ENCODE assay signal across 9 mouse cellular contexts in genomic region chr14:36584065-36584635, GRCm38 (mm10).
DNase-seq lines count a peak whose midpoint lies in the region; ATAC-seq and TF ChIP-seq lines count a peak whose summit lies in the region.
"Had no signal": no experiment of that assay in that cellular context is flagged by ENCODE, and none has a peak within 500 bp of the region (broad histone marks: within the 10 kb centered on the region; RNA-seq: fewer than 3 reads in every experiment).

No protein-coding gene starts in this region.

- H3K4me2 ChIP-seq in forebrain, embryonic 13.5 days = no peak overlapping the region
- H3K4me2 ChIP-seq in forebrain, embryonic 16.5 days (ENCODE audit: low read length) = no peak overlapping the region
- no peak overlapping the region for H3K4me2 ChIP-seq in kidney, postnatal 0 days (ENCODE audit: low read length)
- H3K4me2 ChIP-seq in midbrain, postnatal 0 days (ENCODE audit: low read depth, low read length, poor library complexity, severe bottlenecking) = no peak overlapping the region

- no peaks in the 10 kb centered on the region for H3K4me1 ChIP-seq in forebrain, embryonic 13.5 days
- no peaks in the 10 kb centered on the region for H3K4me1 ChIP-seq in forebrain, embryonic 16.5 days (replicated peaks; ENCODE audit: control insufficient read depth, insufficient read depth, low read length)
- H3K4me1 ChIP-seq in kidney, postnatal 0 days (replicated peaks; ENCODE audit: insufficient read depth, low read length) = no peaks in the 10 kb centered on the region
- no peaks in the 10 kb centered on the region; the same call in 1 of the 2 replicates for H3K4me1 ChIP-seq in midbrain, postnatal 0 days (ENCODE audit: insufficient read depth, low read length)

- H3K36me3 ChIP-seq in forebrain, embryonic 13.5 days (ENCODE audit: poor library complexity, severe bottlenecking) = no peaks in the 10 kb centered on the region
- H3K36me3 ChIP-seq in forebrain, embryonic 16.5 days (ENCODE audit: control insufficient read depth, insufficient read depth) = no peaks in the 10 kb centered on the region
- H3K36me3 ChIP-seq in kidney, postnatal 0 days (ENCODE audit: insufficient read depth, low read length) = no peaks in the 10 kb centered on the region
- no peaks in the 10 kb centered on the region for H3K36me3 ChIP-seq in midbrain, postnatal 0 days (ENCODE audit: insufficient read depth, low read length)

- 50% methylated on average over 4 of the region's 4 CpGs for WGBS in forebrain, embryonic 13.5 days
- WGBS in forebrain, embryonic 16.5 days = 54% methylated on average over 4 of the region's 4 CpGs
- WGBS in kidney, postnatal 0 days = 49% methylated on average over 4 of the region's 4 CpGs
- 68% methylated on average over 4 of the region's 4 CpGs for WGBS in midbrain, postnatal 0 days

- peak; percentile 15 for DNase-seq in right cerebral cortex, adult 18-20 months
- no peak for DNase-seq in right cerebral cortex, postnatal 25 days
- DNase-seq in kidney, postnatal 0 days (ENCODE audit: low spot score) = peak; percentile 48
- DNase-seq in midbrain, postnatal 0 days (ENCODE audit: low spot score) = peak; percentile 52
- no peak for DNase-seq in urinary bladder, postnatal 36 days (ENCODE audit: low spot score in 2 of 2)
- DNase-seq in B cell, adult 2 months = no peak

- H3K27ac ChIP-seq in forebrain, embryonic 13.5 days = no peak overlapping the region
- H3K27ac ChIP-seq in forebrain, embryonic 16.5 days (ENCODE audit: low read length) = no peak overlapping the region
- no peak overlapping the region for H3K27ac ChIP-seq in kidney, postnatal 0 days
- H3K27ac ChIP-seq in midbrain, postnatal 0 days (ENCODE audit: low read depth, low read length) = no peak overlapping the region
- H3K27ac ChIP-seq: macrophage had no signal

- TF ChIP-seq CTCF in kidney, postnatal 0 days (IDR thresholded peaks at IDR 0.05; ENCODE audit: low read depth) = peak; percentile 66
- peak; percentile 68 for TF ChIP-seq CTCF in midbrain, postnatal 0 days (IDR thresholded peaks at IDR 0.05)

- no peak overlapping the region for H3K9ac ChIP-seq in forebrain, embryonic 13.5 days
- H3K9ac ChIP-seq in forebrain, embryonic 16.5 days (replicated peaks; ENCODE audit: low read depth, low read length) = no peak overlapping the region
- no peak overlapping the region for H3K9ac ChIP-seq in kidney, postnatal 0 days (ENCODE audit: low read depth, low read length)
- no peak overlapping the region for H3K9ac ChIP-seq in midbrain, postnatal 0 days (replicated peaks; ENCODE audit: low read length, poor library complexity, severe bottlenecking)

- no peak overlapping the region for H3K4me3 ChIP-seq in forebrain, embryonic 13.5 days
- H3K4me3 ChIP-seq in forebrain, embryonic 16.5 days (replicated peaks; ENCODE audit: low read length) = no peak overlapping the region
- H3K4me3 ChIP-seq in kidney, postnatal 0 days (replicated peaks; ENCODE audit: low read depth, low read length) = no peak overlapping the region
- H3K4me3 ChIP-seq in midbrain, postnatal 0 days (ENCODE audit: low read depth, low read length) = no peak overlapping the region

- no peaks in the 10 kb centered on the region for H3K27me3 ChIP-seq in forebrain, embryonic 13.5 days
- H3K27me3 ChIP-seq in forebrain, embryonic 16.5 days (replicated peaks; ENCODE audit: control insufficient read depth, insufficient read depth, low read length) = no peaks in the 10 kb centered on the region
- H3K27me3 ChIP-seq in kidney, postnatal 0 days (ENCODE audit: insufficient read depth, low read length) = no peaks in the 10 kb centered on the region
- H3K27me3 ChIP-seq in midbrain, postnatal 0 days (ENCODE audit: insufficient read depth, low read length) = no peaks in the 10 kb centered on the region

- no peaks in the 10 kb centered on the region for H3K9me3 ChIP-seq in forebrain, embryonic 13.5 days (replicated peaks)
- H3K9me3 ChIP-seq in forebrain, embryonic 16.5 days (ENCODE audit: control insufficient read depth, low read length) = no peaks in the 10 kb centered on the region
- H3K9me3 ChIP-seq in kidney, postnatal 0 days (replicated peaks; ENCODE audit: low read length) = no peaks in the 10 kb centered on the region
- H3K9me3 ChIP-seq in midbrain, postnatal 0 days (ENCODE audit: low read length) = no peaks in the 10 kb centered on the region

- ATAC-seq in forebrain, embryonic 13.5 days = peak; percentile 21; the same call in 1 of the 2 replicates
- ATAC-seq in forebrain, embryonic 16.5 days = no peak
- ATAC-seq in kidney, postnatal 0 days (replicated peaks; ENCODE audit: low FRiP score, low read depth) = 0 out of 2 replicates have a peak, but pooled peaks have one; percentile 21
- ATAC-seq in midbrain, postnatal 0 days (ENCODE audit: low FRiP score) = no peak

Comparison
In these comparisons a context has a peak if more than half of its experiments do, and no peak if none do; other contexts are left out.
1. ATAC-seq: peak in forebrain, embryonic 13.5 days (single experiment) and kidney, postnatal 0 days (single experiment); none in forebrain, embryonic 16.5 days (single experiment) and midbrain, postnatal 0 days (single experiment).
2. DNase-seq: peak in right cerebral cortex, adult 18-20 months (single experiment), kidney, postnatal 0 days (single experiment) and midbrain, postnatal 0 days (single experiment); none in right cerebral cortex, postnatal 25 days (single experiment), urinary bladder, postnatal 36 days (0 of 2) and B cell, adult 2 months (0 of 2).